Mouse (Mus musculus) gastrocnemius, adult 18-20 months (tissue): ENCODE results near the gene Otop3. TPM values are rescaled to one million over a fixed set of nuclear protein-coding genes. Genes with fewer than 3 reads are reported as not detected.

Experiments
- DNase-seq: peaks from one replicate; pipeline ENCODE4 v3.0.0; 2021; ENCODE audit warnings: low spot score
- total RNA-seq, 2 experiments: library from RNA; stranded (reverse); gene quantifications; 2 replicates each; pipeline ENCODE4 v1.2.3; 2021

Gene Otop3
- total RNA-seq, 2 experiments from 2014 or later, result not detected

DNA sequence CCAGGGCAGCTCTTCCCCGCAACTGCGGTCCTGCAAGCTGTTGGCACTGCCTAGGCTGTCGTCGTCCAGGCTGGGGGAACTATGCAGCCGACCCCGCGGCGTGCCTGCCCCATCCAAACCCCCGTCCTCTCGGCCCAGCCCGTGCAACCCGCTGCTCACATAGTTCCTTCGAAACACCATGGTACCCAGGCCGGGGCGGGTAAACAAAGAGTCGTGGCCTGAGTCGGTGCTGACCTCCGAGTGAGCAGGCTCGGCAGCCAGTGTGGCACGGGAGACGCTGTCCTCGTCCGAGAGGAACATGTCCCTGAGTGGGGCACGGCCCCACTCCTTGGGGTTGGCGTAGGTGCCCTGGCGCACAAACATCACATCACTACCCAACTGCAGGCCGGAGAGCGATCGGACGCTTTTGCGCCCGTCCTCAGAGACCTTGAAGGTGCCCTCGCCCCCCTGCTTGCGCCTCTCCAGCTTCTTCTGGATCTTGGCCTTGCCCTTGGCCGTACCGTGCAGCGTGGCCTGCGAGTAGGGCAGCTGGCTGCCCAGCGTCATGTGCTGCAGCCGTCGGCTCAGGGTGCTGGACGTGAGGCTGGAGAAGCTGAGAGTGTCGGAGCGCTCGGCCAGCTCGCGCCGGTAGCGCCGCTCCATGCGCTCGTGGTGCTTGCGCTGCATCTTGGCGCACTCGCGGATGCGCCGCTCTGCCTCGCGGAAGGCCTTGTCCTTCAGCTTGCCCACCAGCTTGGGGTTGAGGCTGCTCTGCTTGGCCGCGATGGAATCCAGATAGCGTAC is 16.1 kb upstream of the Otop3 start:
- no peak for DNase-seq

DNA sequence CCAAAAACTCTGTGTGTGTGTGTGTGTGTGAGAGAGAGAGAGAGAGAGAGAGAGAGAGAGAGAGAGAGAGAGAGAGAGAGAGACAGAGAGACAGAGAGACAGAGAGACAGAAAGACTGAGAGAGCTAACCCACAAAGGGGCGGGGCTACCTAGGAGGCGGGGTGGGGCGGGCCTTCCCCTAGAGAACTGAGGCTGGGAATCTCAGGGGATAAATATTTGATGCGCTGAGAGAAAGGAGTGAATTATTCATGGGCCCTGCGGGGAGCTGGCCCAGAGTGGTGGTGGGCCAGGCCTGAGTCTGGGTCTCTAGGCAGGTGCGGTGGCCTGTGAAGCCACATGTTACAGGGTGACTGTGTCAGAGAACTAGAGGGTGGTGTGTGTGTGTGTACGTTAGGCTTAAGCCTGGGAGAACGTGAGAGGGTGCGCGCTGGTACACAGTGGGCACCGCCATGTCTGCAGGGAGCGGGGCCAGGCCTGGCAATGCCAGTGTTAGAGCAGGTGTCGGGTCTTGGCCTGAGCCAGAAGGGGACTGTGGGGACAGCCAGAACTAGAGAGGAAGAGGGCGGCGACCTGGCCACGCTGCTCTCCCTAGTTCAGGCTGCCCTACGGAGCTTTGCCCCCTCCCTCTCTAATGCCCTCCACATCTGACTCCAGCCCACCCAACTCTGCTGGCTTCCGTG is 14.7 kb upstream of the Otop3 start:
- DNase-seq, result peak; percentile 55

DNA sequence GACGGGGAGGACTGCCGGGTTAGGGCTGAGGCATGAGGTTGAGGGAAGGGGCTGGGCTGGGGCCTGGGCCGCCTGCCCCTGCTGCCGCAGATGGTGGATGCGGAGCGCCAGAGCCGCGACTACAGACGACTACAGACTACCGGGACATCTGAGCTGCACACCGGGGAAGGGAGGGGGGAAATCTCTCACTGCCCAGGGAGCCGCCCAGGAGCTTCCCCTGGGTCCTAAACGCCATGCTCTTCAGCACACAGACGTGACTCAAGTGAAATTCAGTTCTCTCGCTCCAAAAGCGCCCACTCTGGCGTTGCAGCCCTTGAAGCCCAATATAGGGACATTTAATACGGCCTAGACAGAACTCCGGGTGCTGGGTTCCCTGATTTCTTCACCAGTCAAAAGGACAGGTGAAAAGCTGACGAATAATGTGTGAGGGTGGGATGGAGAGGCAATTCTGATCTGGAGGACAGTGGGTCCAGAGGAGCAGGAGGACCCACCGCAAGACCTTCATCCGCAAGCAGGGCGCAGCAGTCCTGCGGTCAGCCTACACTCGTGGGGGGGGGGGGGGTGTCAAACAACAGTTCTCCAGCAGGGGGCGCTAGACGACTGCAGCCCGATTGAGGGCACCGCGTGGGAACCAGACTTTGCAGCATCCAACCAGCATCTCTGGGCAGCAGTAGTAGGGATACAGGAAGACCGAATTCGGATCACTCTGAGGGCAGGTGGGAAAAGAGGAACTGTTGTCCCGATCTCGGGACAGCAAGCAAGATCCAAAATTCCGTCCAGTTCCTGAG is 12.4 kb upstream of the Otop3 start, which contains the start of gene Ush1g:
Gene Ush1g (minus strand): TSS at position 136 of the 788 bp plus-strand sequence.
- peak; percentile 24 for DNase-seq

DNA sequence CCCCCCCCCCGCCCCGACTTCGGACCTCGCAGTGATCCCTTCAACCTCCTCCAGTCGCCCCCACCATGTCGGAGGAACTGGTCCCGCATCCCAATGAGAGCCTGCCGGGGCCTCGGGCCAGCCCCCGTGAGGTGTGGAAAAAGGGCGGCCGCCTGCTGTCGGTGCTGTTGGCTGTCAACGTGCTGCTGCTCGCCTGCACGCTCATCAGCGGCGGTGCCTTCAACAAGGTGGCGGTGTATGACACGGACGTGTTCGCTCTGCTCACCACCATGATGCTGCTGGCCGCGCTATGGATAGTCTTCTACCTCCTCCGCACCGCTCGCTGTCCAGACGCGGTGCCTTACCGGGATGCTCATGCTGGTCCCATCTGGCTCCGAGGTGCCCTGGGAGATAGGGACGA is 11.2 kb upstream of the Otop3 start:
- no peak for DNase-seq

DNA sequence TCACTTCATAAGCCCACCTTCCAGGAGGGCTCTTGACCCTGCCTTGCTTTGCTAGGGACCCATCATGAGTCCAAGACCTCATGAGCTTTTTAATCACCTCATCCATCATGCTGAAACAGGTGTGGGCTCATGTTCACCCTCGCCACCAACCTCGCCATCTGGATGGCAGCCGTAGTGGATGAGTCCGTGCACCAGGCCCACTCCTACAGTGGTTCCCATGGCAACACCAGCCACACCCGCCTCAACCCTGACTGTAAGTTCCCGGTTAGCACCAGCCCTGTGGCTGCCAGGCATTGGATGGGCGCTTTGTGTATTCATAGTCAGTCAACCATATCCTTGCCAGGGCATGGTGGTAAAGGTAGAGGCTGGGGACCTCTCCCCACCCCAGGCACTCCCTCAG is 7.8 kb upstream of the Otop3 start:
- no peak for DNase-seq

DNA sequence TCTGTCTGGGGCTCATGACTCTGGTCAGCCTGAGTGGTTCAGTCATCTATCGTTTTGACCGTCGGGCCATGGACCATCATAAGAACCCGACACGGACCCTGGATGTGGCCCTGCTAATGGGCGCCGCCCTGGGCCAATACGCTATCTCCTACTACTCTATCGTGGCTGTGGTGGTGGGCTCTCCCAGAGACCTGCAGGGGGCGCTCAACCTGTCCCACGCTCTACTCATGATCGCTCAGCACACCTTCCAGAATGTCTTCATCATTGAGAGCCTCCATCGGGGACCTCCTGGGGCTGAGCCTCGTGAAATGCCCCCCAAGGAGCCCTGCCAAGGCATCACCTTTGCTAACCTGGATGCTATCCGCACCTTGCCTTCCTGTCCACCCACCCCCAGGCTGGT is 5.2 kb upstream of the Otop3 start:
- no peak for DNase-seq

DNA sequence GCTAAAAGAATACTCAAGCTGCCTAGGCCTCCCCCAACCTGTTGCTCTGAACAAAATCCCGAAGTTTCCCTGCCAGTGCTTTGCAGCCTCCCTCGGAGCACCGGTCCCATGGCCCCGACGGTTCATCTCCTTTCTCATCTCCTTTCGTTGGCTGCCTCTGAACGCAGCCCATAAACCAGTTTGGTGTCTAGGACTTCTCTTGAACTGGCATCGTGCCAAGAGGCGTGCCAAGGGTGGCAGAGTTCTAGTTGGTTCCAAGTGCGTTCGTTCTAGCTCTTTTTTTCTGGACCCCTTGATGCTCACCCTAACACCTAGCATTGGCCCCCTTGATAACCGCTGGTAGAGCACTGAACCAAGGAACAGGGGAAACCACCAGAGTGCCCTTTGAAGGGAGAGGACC is 692 bp downstream of the Otop3 start:
- no peak for DNase-seq

DNA sequence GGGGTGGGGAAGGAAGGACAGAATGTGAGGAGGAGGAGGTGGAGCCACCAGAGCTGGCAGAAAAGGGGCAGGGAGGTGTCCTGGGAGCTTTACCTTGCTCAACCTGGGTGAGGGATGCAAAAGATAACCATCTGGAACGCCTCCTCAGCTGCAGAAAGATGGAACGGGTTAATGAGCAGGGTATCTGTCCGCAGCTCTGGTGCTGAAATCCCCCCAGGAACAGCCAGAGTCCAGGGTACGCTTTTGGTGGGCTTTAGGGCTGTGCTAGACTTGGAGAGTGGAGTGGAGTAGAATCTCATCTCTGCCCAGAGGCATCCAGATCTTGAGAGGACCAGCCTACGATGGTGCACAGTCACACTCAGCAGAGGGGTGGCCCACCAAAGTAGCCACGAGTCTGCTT is 1.6 kb downstream of the Otop3 start:
- no peak for DNase-seq

DNA sequence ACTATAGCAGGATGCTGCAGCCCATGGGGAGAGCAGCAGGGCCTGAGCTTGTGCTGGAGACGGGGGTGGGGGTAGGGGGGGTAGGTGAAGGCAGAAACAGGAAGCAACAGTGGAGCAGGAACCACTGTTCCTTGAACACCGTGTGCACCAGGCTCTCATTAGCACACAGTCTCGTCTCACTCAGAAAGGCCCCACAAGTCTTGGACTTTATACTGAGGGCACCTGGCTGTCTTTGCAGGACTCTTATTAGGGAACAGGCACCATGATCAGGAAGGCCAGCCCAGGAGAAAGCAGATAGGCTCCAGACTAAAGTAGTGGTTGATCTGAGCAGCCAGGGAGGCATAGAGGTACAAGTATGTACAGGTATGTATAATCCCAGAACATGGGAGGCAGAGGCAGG is 2.8 kb downstream of the Otop3 start:
- no peak for DNase-seq

DNA sequence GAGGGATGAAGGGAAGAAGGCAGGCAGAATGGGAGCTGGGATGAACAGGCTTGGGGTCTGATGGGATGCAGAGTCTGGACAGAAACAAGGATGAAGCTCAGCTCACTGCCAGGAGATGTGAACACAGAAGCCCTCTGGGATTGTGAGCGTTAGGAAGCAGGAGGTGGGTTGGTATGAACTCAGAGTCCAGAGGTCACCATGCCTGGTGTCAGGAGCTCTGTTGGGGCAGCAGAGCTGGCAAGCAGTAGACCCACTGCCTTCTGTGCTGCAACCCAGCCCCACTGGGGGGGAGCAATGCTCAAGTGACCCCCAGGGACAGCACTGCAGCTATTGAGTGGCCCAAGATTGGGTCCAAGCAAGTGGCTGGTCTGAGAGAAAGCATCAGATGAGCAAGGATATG is 3.3 kb downstream of the Otop3 start:
- no peak for DNase-seq

DNA sequence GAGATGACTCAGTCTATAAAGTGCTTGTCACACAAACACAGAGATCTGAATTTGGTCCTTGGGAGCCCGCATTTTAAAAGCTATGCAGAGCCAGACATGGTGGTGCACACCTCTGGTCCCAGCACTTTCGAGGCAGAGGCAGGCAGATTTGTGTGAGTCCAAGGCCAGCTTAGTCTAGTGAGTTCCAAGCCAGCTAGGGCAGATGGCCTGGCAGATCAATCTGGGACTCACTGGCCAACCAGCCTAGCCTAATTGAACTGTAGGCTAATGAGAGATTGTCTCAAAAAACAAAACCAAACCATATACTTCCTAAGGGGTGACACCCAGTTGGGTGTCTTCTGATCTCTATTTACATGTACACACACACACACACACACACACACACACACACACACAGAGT is 6.7 kb downstream of the Otop3 start:
- no peak for DNase-seq

DNA sequence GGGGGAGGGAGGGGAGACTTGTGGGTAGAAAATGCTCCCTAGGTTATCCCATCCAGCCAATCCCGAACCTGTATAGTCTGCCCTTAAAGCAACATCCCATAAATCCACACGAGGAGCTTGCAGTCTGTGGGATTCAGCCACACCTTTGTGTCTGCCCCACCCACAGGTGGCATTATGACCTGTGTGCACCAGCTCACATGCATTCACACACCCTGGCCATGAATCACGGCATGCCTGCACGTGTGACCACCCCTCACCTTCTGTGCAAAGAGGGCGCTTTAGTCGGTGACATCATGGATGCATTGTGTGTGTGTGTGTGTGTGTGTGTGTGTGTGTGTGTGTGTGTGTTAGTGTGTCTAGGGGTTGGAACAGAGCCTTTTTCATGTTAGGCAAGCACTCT is 7.3 kb downstream of the Otop3 start:
- DNase-seq, result no peak

DNA sequence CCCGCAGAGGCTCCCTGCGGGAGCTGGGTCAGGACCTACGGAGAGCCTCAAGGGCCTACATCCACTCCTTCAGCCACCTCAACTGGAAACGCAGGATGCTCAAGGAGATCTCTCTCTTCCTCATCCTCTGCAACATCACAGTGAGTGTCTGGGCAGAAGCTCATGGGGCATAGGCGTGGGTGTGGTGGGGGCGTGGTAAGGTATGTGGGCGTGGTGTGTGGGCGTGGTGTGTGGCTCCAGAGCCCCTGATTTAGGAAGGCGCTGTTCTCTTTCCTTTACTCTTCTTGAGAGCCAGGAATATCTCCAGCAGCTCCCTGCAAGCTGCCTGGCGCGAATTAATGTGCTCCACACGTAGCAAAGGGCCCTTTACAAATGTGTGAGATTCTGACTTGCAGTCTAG is 10.4 kb downstream of the Otop3 start:
- DNase-seq, result no peak

DNA sequence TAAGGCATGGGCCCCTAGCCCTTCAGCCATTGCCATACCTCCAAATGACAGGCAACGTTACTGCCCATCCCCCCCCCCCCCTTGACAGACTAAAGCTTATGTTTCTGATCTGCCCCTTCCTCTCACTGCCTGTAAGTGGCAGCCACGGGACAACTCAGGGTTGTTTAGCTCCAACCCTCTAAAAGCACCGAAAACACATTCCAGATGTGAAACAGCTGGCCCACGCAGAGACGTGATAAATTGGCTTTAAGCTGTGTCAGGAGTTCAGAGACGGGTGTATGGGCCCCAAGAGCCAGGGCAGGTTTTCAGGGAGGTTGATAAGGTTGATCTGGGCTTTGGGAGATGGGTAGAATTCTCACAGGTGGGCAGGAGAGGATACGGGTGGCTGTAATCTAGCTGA is 11.0 kb downstream of the Otop3 start:
- no peak for DNase-seq

DNA sequence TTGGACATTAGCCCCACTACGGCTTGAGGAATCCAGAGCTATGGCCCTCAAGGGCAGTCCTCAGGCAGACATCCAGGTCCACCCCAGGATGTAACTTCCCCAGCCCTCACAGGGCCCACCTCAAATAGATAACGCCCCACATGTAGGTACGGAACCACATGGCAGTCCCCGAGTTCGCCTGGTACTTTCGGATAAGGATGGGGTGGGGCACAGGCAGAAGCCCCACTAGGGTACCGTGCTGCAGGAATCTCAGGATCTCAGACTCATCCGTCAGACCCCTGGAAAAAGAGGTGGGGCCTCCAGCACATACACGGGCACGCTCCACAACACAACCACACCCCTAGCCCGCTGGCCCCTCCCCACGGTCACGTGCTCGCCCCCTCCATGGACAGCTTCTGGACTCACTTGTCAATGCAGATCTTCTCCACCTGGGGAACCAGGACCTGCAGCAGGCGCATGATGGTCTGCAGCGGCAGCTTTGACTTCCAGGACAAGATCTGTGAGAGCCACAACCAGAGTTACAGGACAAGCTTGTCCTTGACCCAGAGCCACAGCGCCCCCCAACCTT is 14.2 kb downstream of the Otop3 start:
- no peak for DNase-seq

DNA sequence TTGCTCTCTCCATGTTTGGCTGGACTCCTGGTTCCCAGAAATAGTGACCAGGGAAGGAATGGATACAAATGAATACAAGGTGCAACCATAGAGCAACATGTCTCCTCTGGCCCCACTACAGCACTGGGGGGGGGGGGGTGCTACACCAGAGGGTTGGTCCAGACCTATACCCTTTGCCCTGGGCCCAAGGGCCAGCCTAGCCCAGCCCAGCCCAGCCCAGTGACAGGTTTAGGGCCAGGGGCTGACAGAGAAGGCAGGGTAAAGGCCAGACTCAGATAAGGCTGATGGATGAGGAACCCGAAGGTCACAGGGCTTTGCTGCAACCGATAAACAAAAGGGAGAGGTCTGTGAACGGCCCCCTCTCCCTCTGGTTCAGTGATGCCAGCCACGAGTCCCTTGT is 15.4 kb downstream of the Otop3 start:
- no peak for DNase-seq

DNA sequence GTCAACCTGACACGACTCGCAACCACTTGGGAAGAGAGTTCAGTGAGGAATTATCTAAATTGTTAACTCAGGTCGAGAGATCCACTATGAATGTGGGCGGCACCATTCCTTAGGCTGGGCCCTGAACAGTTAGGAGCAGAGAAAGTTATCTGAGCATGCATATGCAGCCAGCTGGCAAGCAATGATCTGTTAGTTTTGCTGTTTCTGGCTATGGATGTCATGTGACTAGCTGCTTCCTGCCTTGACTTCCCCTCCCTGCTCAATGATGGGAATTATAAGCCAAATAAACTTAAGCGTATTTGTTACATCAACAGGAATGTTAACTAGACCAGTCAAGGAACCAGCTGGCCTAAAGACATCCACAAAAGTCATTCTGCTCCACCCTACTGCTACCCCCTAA is 18.8 kb downstream of the Otop3 start:
- DNase-seq, result no peak

DNA sequence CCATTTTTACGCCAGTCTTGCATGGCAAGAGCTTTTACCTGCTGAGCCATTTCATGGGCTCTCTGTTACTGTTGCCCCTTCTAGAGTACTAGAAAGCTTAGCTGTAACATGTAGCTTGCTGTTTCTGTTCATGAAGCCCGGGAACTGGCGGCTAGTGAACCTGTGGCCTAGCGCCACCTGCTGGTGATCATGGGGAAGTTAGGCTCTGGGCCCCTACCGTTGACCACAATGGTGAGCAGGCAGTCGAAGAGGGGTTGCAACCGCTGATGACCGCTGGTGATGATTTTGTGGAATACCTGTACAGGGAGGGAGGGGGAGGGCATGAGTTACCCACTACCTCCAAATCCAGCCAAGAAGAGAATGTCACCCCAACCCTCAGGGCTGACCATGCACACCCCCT is 19.7 kb downstream of the Otop3 start:
- DNase-seq, result peak; percentile 67

DNA sequence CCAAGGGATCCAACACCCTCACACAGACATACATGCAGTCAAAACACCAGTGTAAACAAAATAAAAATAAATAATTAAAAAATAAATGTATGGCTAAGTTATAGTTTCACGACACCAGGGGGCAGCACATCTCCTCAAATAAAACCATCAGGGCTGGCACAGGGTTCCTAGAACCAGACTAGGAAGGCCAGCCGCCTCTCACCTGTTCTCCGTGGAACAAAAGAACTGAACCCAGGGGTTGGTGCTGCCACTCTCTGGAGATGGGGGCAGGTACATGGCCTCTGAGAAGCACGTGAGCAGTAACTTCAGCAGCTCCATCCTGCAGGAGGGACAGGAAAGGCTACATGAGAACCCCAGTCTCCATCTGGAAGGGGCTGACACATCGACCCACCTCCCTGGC is 23.9 kb downstream of the Otop3 start:
- peak; percentile 71 for DNase-seq

DNA sequence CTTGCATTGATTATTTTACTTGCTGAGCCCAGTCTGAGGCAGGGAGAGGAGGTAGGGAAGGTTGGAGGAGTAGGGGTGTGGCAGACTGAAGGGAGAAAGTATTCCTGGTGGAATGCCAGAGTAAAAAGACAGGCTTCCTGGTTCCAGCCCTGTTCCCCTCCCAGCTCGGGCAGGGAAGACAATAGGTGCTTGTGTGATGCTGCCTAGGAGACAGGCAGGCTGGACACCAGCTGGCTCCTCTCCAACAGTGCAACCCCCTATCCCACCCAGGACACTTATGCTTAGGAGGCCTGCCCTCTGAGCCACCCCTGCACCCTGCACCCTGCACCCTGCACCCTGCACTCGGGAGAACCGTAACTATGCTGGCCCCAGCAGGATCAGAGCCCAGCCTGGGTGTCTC is 24.8 kb downstream of the Otop3 start:
- DNase-seq, result no peak

DNA sequence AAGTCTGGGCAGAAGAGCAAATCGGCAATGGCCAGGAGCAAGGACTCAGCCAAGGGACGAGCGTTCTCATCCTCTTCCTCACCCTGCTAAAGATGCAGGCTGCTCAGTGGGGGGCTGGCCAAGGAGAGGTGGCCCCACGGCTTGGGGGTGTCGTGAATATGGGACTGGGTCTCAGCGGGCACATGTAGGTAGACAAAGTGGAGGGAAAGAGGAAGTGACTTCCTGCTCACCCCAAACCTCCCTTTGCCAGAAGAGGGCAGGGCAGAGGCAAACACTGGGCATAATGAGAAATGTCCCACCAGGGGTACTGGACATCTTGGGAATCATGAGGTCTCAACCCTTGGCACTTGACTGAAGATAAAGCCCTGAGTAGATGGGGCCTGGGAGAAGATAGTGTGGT is 25.2 kb downstream of the Otop3 start:
- DNase-seq, result no peak

DNA sequence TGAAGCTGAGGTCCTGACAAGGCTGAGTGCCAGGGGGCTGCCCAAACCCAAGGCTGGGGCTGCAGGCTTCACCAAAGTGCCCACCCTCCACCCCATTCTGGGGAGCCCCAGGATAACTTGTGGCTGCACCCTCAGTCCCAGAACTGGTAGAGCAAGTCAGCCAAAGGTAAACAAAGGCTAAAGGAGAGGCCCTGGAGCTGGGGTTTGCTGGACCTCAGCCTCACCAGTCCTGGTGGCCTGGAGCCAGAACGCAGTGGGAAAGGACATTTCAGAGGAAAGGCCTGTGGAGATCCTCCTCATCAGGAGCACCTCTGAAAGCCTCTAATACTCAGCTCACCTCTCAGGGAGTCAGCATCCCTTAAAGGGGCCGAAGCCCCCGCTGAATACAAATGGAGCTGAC is 29.6 kb downstream of the Otop3 start:
- DNase-seq, result no peak
